Mouse (Mus musculus): ENCODE data around the gene Mrpl34.

The Mrpl34 gene

GRCm38 (mm10) chr8:71498816-71499690 lies 34.3 kb downstream of the Mrpl34 start:
- TF ChIP-seq GATA4 (IDR thresholded peaks at IDR 0.05; ENCODE audit: insufficient replicate concordance, low read length) = no peak

GRCm38 (mm10) chr8:71504349-71504748 lies 39.6 kb downstream of the Mrpl34 start:
- TF ChIP-seq GATA4 (IDR thresholded peaks at IDR 0.05; ENCODE audit: insufficient replicate concordance, low read length) = no peak

GRCm38 (mm10) chr8:71505326-71505725 lies 40.6 kb downstream of the Mrpl34 start:
- no peak for TF ChIP-seq GATA4 (IDR thresholded peaks at IDR 0.05; ENCODE audit: insufficient replicate concordance, low read length)

- no peak for TF ChIP-seq GATA4 (IDR thresholded peaks at IDR 0.05; ENCODE audit: insufficient replicate concordance, low read length)
Measured at GRCm38 (mm10) chr8:71505979-71506378, 41.2 kb downstream of the Mrpl34 start.

GRCm38 (mm10) chr8:71507589-71508104 lies 42.9 kb downstream of the Mrpl34 start:
- TF ChIP-seq GATA4 (IDR thresholded peaks at IDR 0.05; ENCODE audit: insufficient replicate concordance, low read length) = peak; percentile 10; the same call in 1 of the 2 replicates

- no peak for TF ChIP-seq GATA4 (IDR thresholded peaks at IDR 0.05; ENCODE audit: insufficient replicate concordance, low read length)
Measured at GRCm38 (mm10) chr8:71509316-71509715, 44.6 kb downstream of the Mrpl34 start.

- TF ChIP-seq GATA4 (IDR thresholded peaks at IDR 0.05; ENCODE audit: insufficient replicate concordance, low read length) = peak; percentile 80; the same call in 1 of the 2 replicates
Measured at GRCm38 (mm10) chr8:71511644-71512043, 46.9 kb downstream of the Mrpl34 start, which contains the start of gene Plvap. Gene Plvap, minus strand, starts transcription at chr8:71511752.

GRCm38 (mm10) chr8:71513018-71513754 lies 48.4 kb downstream of the Mrpl34 start:
- TF ChIP-seq GATA4 (IDR thresholded peaks at IDR 0.05; ENCODE audit: insufficient replicate concordance, low read length) = no peak

GRCm38 (mm10) chr8:71515043-71515442 lies 50.3 kb downstream of the Mrpl34 start:
- no peak for TF ChIP-seq GATA4 (IDR thresholded peaks at IDR 0.05; ENCODE audit: insufficient replicate concordance, low read length)

Measured in liver, adult (tissue).